Mouse (Mus musculus): ENCODE data around the gene Rnf208.

DNA sequence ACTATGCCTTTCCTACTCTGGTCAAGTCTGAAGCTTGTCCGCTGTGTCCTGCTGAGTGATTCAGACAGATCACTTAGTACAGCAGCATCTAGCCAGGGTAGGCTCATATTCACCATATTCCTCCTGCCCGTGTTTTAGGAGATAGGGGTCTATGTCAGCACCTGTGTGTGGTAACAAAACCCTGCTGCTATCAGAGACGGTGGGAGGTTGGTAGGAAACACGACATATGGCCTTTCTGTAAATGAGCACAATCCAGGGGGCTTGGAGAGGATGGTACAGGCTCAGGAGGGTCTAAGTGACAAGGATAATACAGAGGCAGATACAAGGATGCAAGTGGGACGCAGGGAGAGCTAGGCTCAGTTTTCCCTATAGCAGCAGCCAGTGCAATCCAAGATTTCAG lies 12.5 kb upstream of the Rnf208 start:
- TF ChIP-seq ZNF384 (IDR thresholded peaks at IDR 0.05; ENCODE audit: low read depth, low read length) (no peak), CHD2 (IDR thresholded peaks at IDR 0.05; ENCODE audit: low read depth, low read length) (no peak), HCFC1 (IDR thresholded peaks at IDR 0.05; ENCODE audit: borderline replicate concordance, insufficient read depth, low read length) (no peak), MAFK (IDR thresholded peaks at IDR 0.05; ENCODE audit: insufficient read depth, low read depth, low read length) (no peak)

Measured in ES-E14 (cell line).